13 mouse cellular contexts compared by ENCODE assay signal in genomic region chr1:19459876-19460275, GRCm38 (mm10).
DNase-seq lines count a peak whose midpoint lies in the region; ATAC-seq and TF ChIP-seq lines count a peak whose summit lies in the region.
"Had no signal": no experiment of that assay in that cellular context is flagged by ENCODE, and none has a peak within 500 bp of the region (broad histone marks: within the 10 kb centered on the region; RNA-seq: fewer than 3 reads in every experiment).

No protein-coding gene starts in this region.

- H3K4me1 ChIP-seq in hindbrain, embryonic 16.5 days (ENCODE audit: control insufficient read depth, insufficient read depth, low read depth, low read length) = no peaks in the 10 kb centered on the region
- H3K4me1 ChIP-seq in hindbrain, embryonic 11.5 days (replicated peaks; ENCODE audit: control insufficient read depth, insufficient read depth, low read length) = no peaks in the 10 kb centered on the region
- H3K4me1 ChIP-seq in midbrain, postnatal 0 days (ENCODE audit: insufficient read depth, low read length) = no peaks in the 10 kb centered on the region
- H3K4me1 ChIP-seq: forebrain, embryonic 13.5 days had no signal

- 78% methylated on average over 11 of the region's 11 CpGs for WGBS in hindbrain, embryonic 16.5 days
- 88% methylated on average over 11 of the region's 11 CpGs for WGBS in hindbrain, embryonic 11.5 days
- WGBS in midbrain, postnatal 0 days = 84% methylated on average over 11 of the region's 11 CpGs

- no peak for DNase-seq in hindbrain, embryonic 11.5 days (ENCODE audit: low spot score)
- DNase-seq in brain, adult 2 months (ENCODE audit: low read depth, low spot score) = peak; percentile 45
- peak; percentile 33 to 44 for DNase-seq in layer of hippocampus, adult 2 months (ENCODE audit: low spot score in 2 of 2)
- peak; percentile 5 for DNase-seq in midbrain, postnatal 0 days (ENCODE audit: low spot score)
- DNase-seq in T-cell, adult 2 months (ENCODE audit: low spot score) = no peak
- no peak for DNase-seq in adrenal gland, postnatal 4 days (ENCODE audit: low spot score in 2 of 2)
- DNase-seq: cerebellum, adult 8-10 months had no signal

- no peaks in the 10 kb centered on the region for H3K36me3 ChIP-seq in hindbrain, embryonic 16.5 days (ENCODE audit: control insufficient read depth, insufficient read depth, low read length)
- no peaks in the 10 kb centered on the region for H3K36me3 ChIP-seq in hindbrain, embryonic 11.5 days (ENCODE audit: control insufficient read depth, insufficient read depth, low read length)
- H3K36me3 ChIP-seq in midbrain, postnatal 0 days (ENCODE audit: insufficient read depth, low read length) = no peaks in the 10 kb centered on the region

- H3K9ac ChIP-seq in hindbrain, embryonic 16.5 days (ENCODE audit: low read depth, low read length) = no peak overlapping the region
- no peak overlapping the region for H3K9ac ChIP-seq in hindbrain, embryonic 11.5 days (ENCODE audit: low read depth, low read length)
- H3K9ac ChIP-seq in midbrain, postnatal 0 days (replicated peaks; ENCODE audit: low read length, poor library complexity, severe bottlenecking) = no peak overlapping the region
- H3K9ac ChIP-seq: forebrain, embryonic 13.5 days; liver, embryonic 14.5 days had no signal

- H3K27me3 ChIP-seq in hindbrain, embryonic 16.5 days (replicated peaks; ENCODE audit: control insufficient read depth, insufficient read depth, low read length) = no peaks in the 10 kb centered on the region
- no peaks in the 10 kb centered on the region for H3K27me3 ChIP-seq in hindbrain, embryonic 11.5 days (ENCODE audit: control insufficient read depth, insufficient read depth, low read length)
- H3K27me3 ChIP-seq in midbrain, postnatal 0 days (ENCODE audit: insufficient read depth, low read length) = no peaks in the 10 kb centered on the region
- H3K27me3 ChIP-seq: forebrain, embryonic 13.5 days had no signal

- TF ChIP-seq CTCF in layer of hippocampus, adult 2 months (conservative IDR thresholded peaks at IDR 0.05) = no peak
- TF ChIP-seq CTCF in midbrain, postnatal 0 days (IDR thresholded peaks at IDR 0.05) = no peak

- H3K4me3 ChIP-seq in hindbrain, embryonic 16.5 days (ENCODE audit: low read length) = no peak overlapping the region
- no peak overlapping the region for H3K4me3 ChIP-seq in hindbrain, embryonic 11.5 days (ENCODE audit: low read depth, low read length)
- H3K4me3 ChIP-seq in layer of hippocampus, adult 2 months = no peak overlapping the region
- no peak overlapping the region for H3K4me3 ChIP-seq in midbrain, postnatal 0 days (ENCODE audit: low read depth, low read length)
- H3K4me3 ChIP-seq: forebrain, embryonic 13.5 days had no signal

- no peak overlapping the region for H3K4me2 ChIP-seq in hindbrain, embryonic 16.5 days (ENCODE audit: low read length)
- H3K4me2 ChIP-seq in hindbrain, embryonic 11.5 days (replicated peaks; ENCODE audit: low read depth, low read length) = no peak overlapping the region
- no peak overlapping the region for H3K4me2 ChIP-seq in midbrain, postnatal 0 days (ENCODE audit: low read depth, low read length, poor library complexity, severe bottlenecking)
- H3K4me2 ChIP-seq: forebrain, embryonic 13.5 days had no signal

- ATAC-seq in hindbrain, embryonic 16.5 days = 0 out of 2 replicates have a peak, but pooled peaks have one; percentile 9
- ATAC-seq in hindbrain, embryonic 11.5 days (ENCODE audit: low FRiP score) = no peak
- no peak for ATAC-seq in midbrain, postnatal 0 days (ENCODE audit: low FRiP score)
- ATAC-seq in megakaryocyte progenitor cell, adult 5-6 weeks (replicated peaks; ENCODE audit: poor library complexity) = no peak
- ATAC-seq: forebrain, embryonic 13.5 days; intestine, embryonic 16.5 days had no signal

- H3K27ac ChIP-seq in hindbrain, embryonic 16.5 days (ENCODE audit: low read depth, low read length) = no peak overlapping the region
- no peak overlapping the region for H3K27ac ChIP-seq in hindbrain, embryonic 11.5 days (ENCODE audit: low read depth, low read length)
- no peak overlapping the region for H3K27ac ChIP-seq in layer of hippocampus, adult 2 months
- H3K27ac ChIP-seq in midbrain, postnatal 0 days (ENCODE audit: low read depth, low read length) = no peak overlapping the region
- H3K27ac ChIP-seq: forebrain, embryonic 13.5 days; liver, embryonic 14.5 days; macrophage had no signal

- H3K9me3 ChIP-seq in hindbrain, embryonic 16.5 days (ENCODE audit: control insufficient read depth, low read length) = no peaks in the 10 kb centered on the region
- H3K9me3 ChIP-seq in hindbrain, embryonic 11.5 days (ENCODE audit: control insufficient read depth, low read length) = no peaks in the 10 kb centered on the region
- H3K9me3 ChIP-seq in midbrain, postnatal 0 days (ENCODE audit: low read length) = no peaks in the 10 kb centered on the region
- H3K9me3 ChIP-seq: forebrain, embryonic 13.5 days had no signal

Comparison
In these comparisons a context has a peak if more than half of its experiments do, and no peak if none do; other contexts are left out.
1. DNase-seq: peak in brain, adult 2 months (single experiment), layer of hippocampus, adult 2 months (2 of 2) and midbrain, postnatal 0 days (single experiment); none in hindbrain, embryonic 11.5 days (single experiment), T-cell, adult 2 months (single experiment) and adrenal gland, postnatal 4 days (0 of 2).